Mouse (Mus musculus) midbrain, embryonic 10.5 days (tissue): ENCODE data around the gene Tob2. TPM values are rescaled to one million over a fixed set of nuclear protein-coding genes. Genes with fewer than 3 reads are reported as not detected.
A peak's percentile ranks its signal among the peaks of the same experiment; 100 is the strongest.

Source experiments
- DNase-seq: peaks from one replicate; pipeline ENCODE4 v3.0.0-alpha.2; 2017; ENCODE audit warnings: low spot score
- H3K27ac ChIP-seq: fragments of 300-500 bp; sonication (generic); replicated peaks from 2 replicates; pipeline ENCODE4 v1.5.1; 2016; ENCODE audit warnings: mild to moderate bottlenecking
- H3K27me3 ChIP-seq: fragments of 300-500 bp; sonication (generic); 2 replicates; pipeline ENCODE4 v1.6.1; 2016; ENCODE audit warnings: low read depth, mild to moderate bottlenecking; ENCODE audit not compliant: poor library complexity, severe bottlenecking
- H3K36me3 ChIP-seq: fragments of 300-500 bp; sonication (generic); 2 replicates; pipeline ENCODE4 v1.6.1; 2016; ENCODE audit warnings: mild to moderate bottlenecking, moderate library complexity
- H3K4me1 ChIP-seq: fragments of 300-500 bp; sonication (generic); 2 replicates; pipeline ENCODE4 v1.6.1; 2016
- H3K4me3 ChIP-seq: fragments of 300-500 bp; sonication (generic); 2 replicates; pipeline ENCODE4 v1.5.1; 2016; ENCODE audit warnings: mild to moderate bottlenecking, moderate library complexity
- H3K9me3 ChIP-seq: fragments of 300-500 bp; sonication (generic); replicated peaks from 2 replicates; pipeline ENCODE4 v1.6.1; 2016; ENCODE audit warnings: mild to moderate bottlenecking
- WGBS: fragments of 180-500 bp; shearing (Covaris S2); methylation state at CpG from one replicate; pipeline ENCODE4 v1.1.7; 2016; 5-methylcytosine and 5-hydroxymethylcytosine counted together
- polyA plus RNA-seq: library from polyadenylated mRNA; unstranded; fragments of >200 nt; fragmentation: Nextera tagmentation; extraction: Ambion mirVana; gene quantifications from 2 replicates; pipeline ENCODE4 v1.2.1, GENCODE M21; 2016

Tob2 gene
- polyA plus RNA-seq, 1 experiment from 2014 or later: 17.7 TPM

- peaks cover 40% of the 10 kb centered on the region for H3K4me1 ChIP-seq
- peak overlapping the region; percentile 94 for H3K27ac ChIP-seq
- 1% methylated on average over 14 of the region's 14 CpGs for WGBS
- H3K27me3 ChIP-seq: no peaks in the 10 kb centered on the region
- peak overlapping the region; percentile 95 for H3K4me3 ChIP-seq
- peak; percentile 34 for DNase-seq
- H3K36me3 ChIP-seq: peaks cover 31% of the 10 kb centered on the region
- H3K9me3 ChIP-seq: no peaks in the 10 kb centered on the region
Measured at GRCm38 (mm10) chr15:81856938-81857723, 1.5 kb downstream of the Tob2 start.

- under 1% methylated on average over 28 of the region's 28 CpGs for WGBS
Measured at GRCm38 (mm10) chr15:81856030-81856790, 2.4 kb downstream of the Tob2 start.

GRCm38 (mm10) chr15:81853081-81853480, 5.5 kb downstream of the Tob2 start:
- DNase-seq: no peak
- Histone ChIP-seq H3K4me1 (peaks cover 24% of the 10 kb centered on the region), H3K27me3 (no peaks in the 10 kb centered on the region), H3K36me3 (peaks cover 68% of the 10 kb centered on the region), H3K9me3 (no peaks in the 10 kb centered on the region), H3K27ac (no peak overlapping the region), H3K4me3 (no peak overlapping the region)
- 89% methylated on average over 7 of the region's 7 CpGs for WGBS

More at GRCm38 (mm10) chr15:81856030-81856790, 2.4 kb downstream of the Tob2 start:
- Histone ChIP-seq H3K4me1 (peaks cover 40% of the 10 kb centered on the region), H3K4me3 (peak overlapping the region; percentile 95), H3K36me3 (peaks cover 41% of the 10 kb centered on the region), H3K9me3 (no peaks in the 10 kb centered on the region), H3K27me3 (no peaks in the 10 kb centered on the region), H3K27ac (peak overlapping the region; percentile 94)
- peak; percentile 91 for DNase-seq

- Histone ChIP-seq H3K27me3 (no peaks in the 10 kb centered on the region), H3K36me3 (peaks cover 74% of the 10 kb centered on the region), H3K4me3 (no peak overlapping the region), H3K27ac (no peak overlapping the region), H3K9me3 (no peaks in the 10 kb centered on the region), H3K4me1 (peaks cover 24% of the 10 kb centered on the region)
- no peak for DNase-seq
- 94% methylated on average over 9 of the region's 9 CpGs for WGBS
Measured at GRCm38 (mm10) chr15:81852411-81853000, 6.1 kb downstream of the Tob2 start.

GRCm38 (mm10) chr15:81851375-81851774, 7.2 kb downstream of the Tob2 start:
- no peak overlapping the region for H3K27ac ChIP-seq
- H3K4me1 ChIP-seq: peaks cover 15% of the 10 kb centered on the region
- H3K4me3 ChIP-seq: no peak overlapping the region
- WGBS: 97% methylated on average over 15 of the region's 15 CpGs
- no peak for DNase-seq
- no peaks in the 10 kb centered on the region for H3K9me3 ChIP-seq
- H3K36me3 ChIP-seq: peaks cover 81% of the 10 kb centered on the region
- no peaks in the 10 kb centered on the region for H3K27me3 ChIP-seq

GRCm38 (mm10) chr15:81850718-81851117, 7.9 kb downstream of the Tob2 start:
- 90% methylated on average over 14 of the region's 14 CpGs for WGBS
- DNase-seq: no peak
- no peak overlapping the region for H3K4me3 ChIP-seq
- peaks cover 11% of the 10 kb centered on the region for H3K4me1 ChIP-seq
- no peaks in the 10 kb centered on the region for H3K27me3 ChIP-seq
- peaks cover 81% of the 10 kb centered on the region for H3K36me3 ChIP-seq
- no peaks in the 10 kb centered on the region for H3K9me3 ChIP-seq
- no peak overlapping the region for H3K27ac ChIP-seq

GRCm38 (mm10) chr15:81849104-81849503, 9.5 kb downstream of the Tob2 start:
- H3K4me1 ChIP-seq: 0 out of 2 replicates have a peak, but pooled peaks cover 7% of the 10 kb centered on the region
- DNase-seq: no peak
- H3K4me3 ChIP-seq: no peak overlapping the region
- 87% methylated on average over 9 of the region's 9 CpGs for WGBS
- H3K36me3 ChIP-seq: peaks cover 69% of the 10 kb centered on the region
- H3K27ac ChIP-seq: no peak overlapping the region
- no peaks in the 10 kb centered on the region for H3K27me3 ChIP-seq
- no peaks in the 10 kb centered on the region for H3K9me3 ChIP-seq

- Histone ChIP-seq H3K9me3 (no peaks in the 10 kb centered on the region), H3K27me3 (no peaks in the 10 kb centered on the region), H3K27ac (no peak overlapping the region), H3K4me3 (no peak overlapping the region), H3K4me1 (0 out of 2 replicates have a peak, but pooled peaks cover 7% of the 10 kb centered on the region), H3K36me3 (peaks cover 61% of the 10 kb centered on the region)
- DNase-seq: peak; percentile 41
- 51% methylated on average over 7 of the region's 7 CpGs for WGBS
Measured at GRCm38 (mm10) chr15:81848301-81848700, 10.3 kb downstream of the Tob2 start.

- 91% methylated on average over 5 of the region's 5 CpGs for WGBS
- Histone ChIP-seq H3K27ac (no peak overlapping the region), H3K4me1 (0 out of 2 replicates have a peak, but pooled peaks cover 7% of the 10 kb centered on the region), H3K27me3 (no peaks in the 10 kb centered on the region), H3K36me3 (peaks cover 57% of the 10 kb centered on the region), H3K4me3 (no peak overlapping the region), H3K9me3 (no peaks in the 10 kb centered on the region)
- DNase-seq: no peak
Measured at GRCm38 (mm10) chr15:81847861-81848260, 10.7 kb downstream of the Tob2 start.

GRCm38 (mm10) chr15:81847161-81847560, 11.4 kb downstream of the Tob2 start:
- Histone ChIP-seq H3K27me3 (no peaks in the 10 kb centered on the region), H3K27ac (no peak overlapping the region), H3K36me3 (peaks cover 50% of the 10 kb centered on the region), H3K9me3 (no peaks in the 10 kb centered on the region), H3K4me1 (0 out of 2 replicates have a peak, but pooled peaks cover 7% of the 10 kb centered on the region), H3K4me3 (no peak overlapping the region)
- no peak for DNase-seq
- WGBS: 92% methylated on average over 4 of the region's 4 CpGs

GRCm38 (mm10) chr15:81846755-81847154, 11.8 kb downstream of the Tob2 start:
- Histone ChIP-seq H3K4me3 (no peak overlapping the region), H3K4me1 (0 out of 2 replicates have a peak, but pooled peaks cover 7% of the 10 kb centered on the region), H3K27ac (no peak overlapping the region), H3K27me3 (no peaks in the 10 kb centered on the region), H3K9me3 (no peaks in the 10 kb centered on the region), H3K36me3 (peaks cover 46% of the 10 kb centered on the region)
- no peak for DNase-seq
- WGBS: 89% methylated on average over 9 of the region's 9 CpGs

GRCm38 (mm10) chr15:81845724-81846123, 12.9 kb downstream of the Tob2 start:
- Histone ChIP-seq H3K27ac (no peak overlapping the region), H3K4me3 (no peak overlapping the region), H3K4me1 (0 out of 2 replicates have a peak, but pooled peaks cover 7% of the 10 kb centered on the region), H3K27me3 (no peaks in the 10 kb centered on the region), H3K9me3 (no peaks in the 10 kb centered on the region), H3K36me3 (peaks cover 36% of the 10 kb centered on the region)
- DNase-seq: no peak
- 43% methylated on average over 4 of the region's 4 CpGs for WGBS
